Mouse (Mus musculus) stomach, postnatal 0 days (tissue): ENCODE results near the gene Cadps2.

Experiments used
- CTCF ChIP-seq: IDR thresholded peaks from 2 replicates; pipeline ENCODE4 v1.5.1; 2016; ENCODE audit warnings: antibody characterized with exemption, low read depth, mild to moderate bottlenecking, moderate library complexity
- EP300 ChIP-seq: optimal IDR thresholded peaks from 2 replicates; pipeline ENCODE3; 2016; ENCODE audit warnings: antibody characterized with exemption

GRCm38 (mm10) chr6:23569686-23570085 is 269.5 kb downstream of the Cadps2 start:
- TF ChIP-seq CTCF (no peak), EP300 (no peak)
